Mouse (Mus musculus) right cerebral cortex, adult 2 months (tissue): ENCODE results near the gene Cc2d2a.

ENCODE experiments used
- DNase-seq, 2 experiments: peaks; one replicate each; pipeline ENCODE4 v3.0.0; 2021 to 2022; ENCODE audit warnings: low spot score in 2 of 2

Gene Cc2d2a

DNA sequence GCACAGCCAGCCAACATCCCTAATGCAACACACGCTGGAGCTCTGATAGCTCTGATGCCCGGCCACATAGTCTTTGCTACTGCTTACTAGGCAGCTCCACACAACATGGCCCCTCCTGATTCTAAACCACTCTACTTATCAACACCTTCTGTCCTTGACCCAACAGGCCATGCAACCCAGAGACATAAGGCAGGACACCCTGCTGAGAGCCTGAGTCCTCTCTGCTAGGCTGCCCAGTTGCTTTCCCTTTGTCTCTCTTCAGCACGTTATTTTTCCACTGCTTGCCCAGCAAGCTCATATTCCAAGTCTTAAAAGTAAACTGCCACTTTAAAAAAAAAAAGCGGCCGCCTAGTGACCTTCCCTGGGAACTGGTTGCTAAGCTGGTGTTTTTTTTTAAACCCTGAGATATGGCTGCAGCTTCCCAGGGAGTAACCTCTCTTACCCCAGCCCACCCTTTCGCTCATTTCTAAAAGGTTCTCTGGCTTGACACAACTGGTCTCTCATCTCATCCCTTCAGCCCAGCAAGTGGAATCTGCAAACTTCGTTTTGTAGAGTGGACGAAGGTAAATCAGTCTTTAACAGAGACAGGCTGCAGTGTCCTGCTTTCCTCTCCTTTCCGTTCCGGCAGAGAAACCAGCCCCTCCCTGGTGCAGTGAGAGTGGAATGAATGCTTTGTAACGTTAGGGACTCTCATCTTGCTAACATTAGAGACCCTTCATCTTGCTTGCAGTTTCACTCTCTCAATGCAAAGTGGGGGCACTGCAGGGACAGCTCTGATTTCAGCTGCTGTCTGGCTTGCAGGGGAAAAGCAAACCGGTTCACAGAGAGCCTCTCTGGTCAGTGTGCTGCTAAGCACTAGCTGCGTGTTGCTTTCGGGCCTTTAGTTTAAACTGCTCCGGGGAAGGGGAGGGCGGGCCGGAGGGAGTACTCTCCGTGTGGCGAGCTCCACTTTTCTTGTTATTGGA lies at the start of gene Cc2d2a:
Gene Cc2d2a, plus strand, starts transcription at position 350 of the 965 bp plus-strand sequence.
- peak; percentile 49 to 50 for DNase-seq

DNA sequence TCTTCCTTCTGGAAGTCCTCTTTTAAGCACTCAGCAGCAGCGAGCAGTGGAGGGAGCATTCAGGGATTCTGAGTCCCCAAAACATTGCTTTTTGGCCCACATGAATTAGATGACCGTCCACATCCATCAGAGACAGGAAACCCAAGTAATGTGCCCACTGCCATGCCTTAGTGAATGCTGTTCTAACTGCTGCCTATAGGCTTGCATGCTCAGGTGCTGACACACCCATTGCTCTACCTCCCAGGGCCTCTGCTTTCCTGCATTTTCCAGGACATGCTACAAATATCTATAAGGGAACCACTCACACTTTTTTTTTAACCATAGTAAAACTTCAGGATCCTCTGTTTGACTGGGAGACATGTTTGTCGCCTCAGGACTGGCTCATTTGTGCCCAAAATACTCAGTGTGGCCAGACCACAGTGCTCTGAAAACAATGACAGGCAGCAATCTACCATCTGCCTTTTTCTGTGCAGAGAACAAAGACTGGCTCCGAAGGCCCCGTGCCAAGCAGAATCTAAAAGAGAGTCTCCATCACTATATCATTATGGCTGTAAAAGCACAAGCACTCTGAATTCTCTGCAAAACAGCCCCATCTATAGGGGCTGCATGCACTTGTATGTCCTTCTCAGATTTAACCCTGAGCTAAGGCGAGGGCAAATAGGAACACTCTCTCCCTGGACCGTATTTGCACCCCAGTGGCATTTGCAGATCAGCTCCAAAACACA lies 40.4 kb upstream of the Cc2d2a start:
- DNase-seq = peak in 1 of 2 experiments; percentile 10

DNA sequence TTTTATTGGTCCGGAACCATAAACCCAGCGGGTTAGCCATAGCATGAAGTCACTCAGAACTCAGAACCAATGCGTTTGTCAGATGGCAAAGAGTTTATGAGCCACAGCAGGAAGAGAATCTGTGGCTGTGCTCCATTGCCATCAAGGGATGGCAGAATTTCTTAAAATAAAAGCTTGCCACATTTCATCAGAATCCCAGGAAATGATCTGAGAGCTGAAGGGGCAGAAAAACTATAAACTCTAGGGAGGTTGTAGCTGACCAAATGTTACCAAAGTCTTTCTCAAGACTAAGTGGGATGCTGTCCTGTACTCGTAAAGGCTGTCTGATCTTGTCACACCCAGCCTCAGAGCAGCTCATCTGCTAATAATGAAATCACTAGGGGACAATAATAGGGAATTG lies 36.7 kb upstream of the Cc2d2a start:
- no peak for DNase-seq

DNA sequence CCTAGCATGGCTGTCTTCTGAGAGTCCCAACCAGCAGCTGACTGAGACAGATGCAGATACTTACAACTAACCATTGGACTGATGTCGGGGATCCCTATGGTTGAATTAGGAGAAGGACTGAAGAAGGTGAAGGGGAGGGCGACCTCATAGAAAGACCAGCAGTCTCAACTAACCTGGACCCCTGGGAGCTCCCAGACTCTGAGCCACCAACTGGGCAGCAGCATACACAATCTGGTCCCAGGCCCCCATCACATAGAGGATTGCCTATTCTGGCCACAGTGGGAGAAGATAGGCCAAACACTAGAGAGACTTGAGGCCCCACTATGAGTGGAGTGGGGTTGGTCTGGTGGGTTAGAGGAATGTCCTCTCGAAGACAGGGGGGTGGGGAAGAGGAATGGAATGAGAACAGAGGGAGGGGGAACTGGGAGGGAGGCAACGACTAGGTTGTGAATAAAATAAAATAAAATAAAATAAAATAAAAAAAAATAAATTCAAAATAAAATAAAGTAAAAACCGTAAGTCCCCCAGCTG lies 28.0 kb upstream of the Cc2d2a start:
- no peak for DNase-seq

DNA sequence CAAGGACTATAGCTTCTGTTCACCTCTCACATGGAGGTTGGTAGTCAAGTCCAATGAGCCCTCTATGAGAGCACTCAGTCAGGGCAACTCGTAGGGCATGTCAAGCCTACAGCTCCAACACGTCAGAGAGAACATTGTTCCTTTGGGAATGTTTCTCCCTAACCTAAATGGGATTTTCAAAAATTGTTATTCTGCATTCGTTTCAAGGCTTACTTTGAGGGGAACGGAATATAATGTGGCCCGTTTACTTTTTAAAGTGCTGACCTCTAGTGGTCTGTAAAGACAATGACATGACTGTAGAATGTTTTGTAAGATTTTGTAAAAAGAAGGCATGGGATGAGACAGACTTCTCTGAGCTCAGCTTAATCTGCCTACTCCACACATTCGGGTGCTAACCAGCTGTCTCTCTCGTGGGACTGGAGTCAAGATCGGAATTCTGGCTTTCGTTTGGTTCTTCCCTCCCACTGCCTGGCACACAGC lies 27.5 kb upstream of the Cc2d2a start:
- DNase-seq = peak; percentile 63 to 70

DNA sequence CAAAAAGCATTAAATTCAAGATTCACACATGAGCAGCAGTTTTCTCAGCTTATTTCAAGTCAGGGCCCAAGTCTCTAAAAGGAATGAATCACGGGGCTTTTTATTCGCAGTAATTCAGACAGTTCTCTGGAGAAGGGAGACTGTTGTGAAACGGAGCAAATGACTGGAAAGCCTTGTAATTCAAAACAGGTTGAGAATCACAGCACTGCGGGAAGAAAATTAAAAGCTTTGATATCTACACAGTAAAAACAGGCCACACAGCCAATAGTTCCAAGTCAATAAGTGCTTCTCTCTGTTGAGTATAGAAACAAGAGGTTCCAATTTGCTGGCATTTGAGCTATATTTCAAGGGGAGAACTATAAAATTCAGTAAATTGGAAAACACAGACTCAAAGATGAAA lies 17.1 kb upstream of the Cc2d2a start:
- no peak for DNase-seq

DNA sequence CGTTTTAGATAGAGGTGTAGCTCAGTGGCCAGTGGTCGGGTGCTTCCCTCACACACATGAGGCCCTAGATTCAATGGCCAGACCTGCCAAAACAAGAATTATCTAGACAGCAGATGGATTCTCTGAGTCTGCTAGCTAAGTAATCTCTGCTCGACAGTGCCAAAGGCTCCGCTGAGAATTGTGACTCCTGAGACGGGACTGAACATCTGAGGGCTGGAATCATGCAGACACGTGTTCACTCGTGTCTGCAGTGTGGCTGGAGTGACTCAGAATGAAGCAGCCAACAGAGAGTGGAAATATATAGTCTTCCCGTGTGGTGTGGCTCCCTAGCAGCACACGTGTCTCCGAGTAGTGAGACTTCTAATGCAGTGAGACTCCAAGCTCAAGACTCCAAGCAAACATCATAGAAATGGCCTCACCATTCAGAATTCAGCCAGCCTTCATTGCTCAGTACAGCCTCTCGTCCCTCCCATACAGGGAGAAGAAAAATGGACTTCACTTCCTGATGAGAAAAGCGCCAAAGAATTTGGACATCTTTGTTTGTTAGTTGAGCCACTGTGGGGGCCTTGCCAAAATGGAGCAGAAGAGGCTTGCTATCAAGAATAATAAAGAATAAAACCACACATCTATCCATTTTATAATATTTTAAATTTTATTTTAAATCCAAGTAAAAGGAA lies 14.9 kb upstream of the Cc2d2a start:
- no peak for DNase-seq

DNA sequence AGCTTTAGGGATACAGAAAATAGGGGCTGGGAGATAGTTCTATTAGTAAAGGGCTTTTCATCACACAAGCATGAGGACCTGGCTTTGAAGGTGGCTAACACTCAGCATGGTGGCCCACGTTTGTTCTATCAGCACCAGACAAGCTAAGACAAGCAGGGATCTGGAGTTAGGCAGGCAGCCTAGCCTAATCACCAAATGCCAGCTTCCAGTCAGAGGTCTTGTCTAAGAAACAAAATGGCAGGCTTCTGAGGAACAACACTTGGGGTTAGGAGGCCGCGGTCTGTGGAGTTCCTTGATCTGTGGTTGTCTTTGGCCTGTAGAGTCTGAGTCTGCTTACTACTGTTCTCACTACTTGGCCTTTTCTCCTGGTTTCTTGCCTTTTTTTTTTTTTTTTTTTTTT lies 648 bp upstream of the Cc2d2a start:
- no peak for DNase-seq

DNA sequence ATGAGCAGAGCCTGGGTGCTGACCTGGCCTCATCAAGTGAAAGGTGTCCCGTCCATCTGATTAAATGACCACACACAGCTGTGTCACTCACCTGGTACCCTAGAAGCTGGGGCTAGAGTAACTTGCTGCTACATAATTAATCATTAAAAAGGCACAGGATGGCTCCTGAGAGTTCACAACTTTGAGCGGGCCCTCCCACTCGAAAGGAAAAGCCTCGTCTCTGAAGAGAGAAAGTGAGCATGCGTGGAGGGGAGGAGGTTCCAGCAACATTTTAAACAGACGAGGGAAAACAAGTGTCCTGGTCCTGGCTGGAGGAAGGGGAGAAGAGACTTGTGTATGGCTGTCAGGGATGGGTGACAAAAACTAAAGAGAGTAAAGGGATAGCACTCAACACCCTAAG lies 1.4 kb downstream of the Cc2d2a start:
- DNase-seq = no peak

DNA sequence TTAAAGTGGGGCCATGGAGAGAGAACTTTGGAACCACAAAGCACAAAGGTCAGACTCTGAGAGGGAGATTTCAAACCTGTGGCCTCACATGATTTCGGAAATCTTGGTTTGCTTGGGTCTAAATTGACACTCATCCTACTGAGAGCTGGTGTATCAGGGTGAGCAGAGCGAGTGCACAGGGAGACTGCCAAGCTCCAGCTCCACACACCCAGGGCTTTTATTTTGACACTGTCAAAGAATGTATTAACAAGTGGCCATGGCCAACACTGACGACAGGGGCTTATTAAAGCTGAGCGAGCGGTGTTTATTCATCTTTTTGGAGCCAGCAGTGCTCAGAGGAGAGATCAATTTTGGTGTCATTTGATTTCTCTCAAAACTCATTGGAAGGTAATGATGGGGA lies 3.0 kb downstream of the Cc2d2a start:
- DNase-seq = no peak

DNA sequence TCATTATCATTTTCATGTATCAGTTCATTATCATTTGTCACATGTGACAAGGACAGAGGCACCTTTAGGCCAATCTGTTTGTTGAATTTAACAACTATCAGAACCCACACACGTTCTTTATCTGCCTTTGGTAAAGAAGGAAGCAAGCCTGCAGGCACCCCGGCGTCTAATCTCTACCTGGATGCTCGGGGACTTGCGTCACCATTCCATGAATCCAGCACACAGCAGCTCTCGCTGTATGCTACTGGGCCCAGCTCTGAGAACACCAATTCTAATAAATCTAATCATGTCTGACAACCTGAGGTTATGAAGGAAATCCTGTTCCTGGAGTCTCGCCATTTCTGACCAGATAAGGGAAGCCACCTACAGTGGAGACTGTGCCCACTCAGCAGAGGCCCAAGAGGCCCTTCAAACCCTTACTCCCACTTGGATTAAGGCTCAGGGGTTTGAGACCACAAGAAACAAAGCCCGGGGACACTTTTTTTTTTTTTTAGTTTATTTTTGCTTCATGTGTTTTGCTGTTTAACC lies 7.0 kb downstream of the Cc2d2a start:
- no peak for DNase-seq

DNA sequence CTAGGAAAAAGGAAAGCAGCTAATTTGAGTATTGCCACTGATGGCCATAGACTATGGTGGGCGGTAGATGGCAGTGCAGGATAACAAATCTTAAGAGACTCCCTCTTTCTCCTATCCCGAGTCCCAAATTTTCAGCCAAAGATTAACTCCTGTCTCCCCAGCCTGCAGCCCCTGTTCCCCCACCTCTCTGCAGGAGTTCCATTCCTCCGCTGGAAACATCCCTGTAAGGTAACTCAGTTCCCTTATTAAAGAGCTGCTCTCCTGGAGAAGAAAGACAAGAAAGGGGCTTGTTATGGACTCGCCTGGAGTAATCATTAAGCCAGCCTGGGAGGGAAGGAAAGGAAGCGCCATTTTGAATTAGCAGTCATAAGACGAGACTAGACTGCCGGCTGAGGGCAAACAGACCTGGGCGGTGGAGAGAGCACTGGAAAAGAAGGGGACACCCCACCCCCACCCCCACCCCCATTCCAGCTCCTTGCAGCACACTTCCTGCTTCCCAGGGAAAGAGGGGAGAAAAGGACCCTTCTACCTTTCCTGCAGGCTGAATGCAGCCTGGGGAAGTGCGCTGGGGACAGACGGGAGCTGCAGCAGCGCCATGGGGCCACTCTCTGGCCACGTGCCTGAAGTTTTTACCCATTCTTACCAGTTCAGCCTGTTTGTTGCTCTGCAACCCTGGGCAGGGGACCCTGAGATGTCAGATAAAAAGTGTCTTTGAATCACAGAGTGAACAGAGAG lies 10.2 kb downstream of the Cc2d2a start:
- DNase-seq = peak; percentile 82 to 84

DNA sequence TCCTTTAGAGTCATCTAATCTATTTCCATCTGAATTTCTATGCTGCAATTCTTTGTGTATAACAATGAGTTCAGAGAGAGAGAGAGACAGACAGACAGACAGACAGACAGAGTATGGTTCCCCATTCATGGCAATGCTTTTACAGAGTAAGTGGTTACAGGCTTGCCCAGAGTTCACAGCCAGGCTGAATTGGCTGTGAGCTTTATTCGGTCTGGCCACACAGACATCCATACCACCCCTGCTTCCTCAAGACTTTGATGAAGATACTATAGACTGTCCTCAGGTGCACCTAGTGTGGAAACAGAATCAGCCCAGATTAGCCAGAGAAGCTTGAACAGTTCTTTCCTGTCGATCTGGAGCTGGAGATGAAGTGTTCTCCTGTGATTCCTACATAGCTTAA lies 10.9 kb downstream of the Cc2d2a start:
- no peak for DNase-seq

DNA sequence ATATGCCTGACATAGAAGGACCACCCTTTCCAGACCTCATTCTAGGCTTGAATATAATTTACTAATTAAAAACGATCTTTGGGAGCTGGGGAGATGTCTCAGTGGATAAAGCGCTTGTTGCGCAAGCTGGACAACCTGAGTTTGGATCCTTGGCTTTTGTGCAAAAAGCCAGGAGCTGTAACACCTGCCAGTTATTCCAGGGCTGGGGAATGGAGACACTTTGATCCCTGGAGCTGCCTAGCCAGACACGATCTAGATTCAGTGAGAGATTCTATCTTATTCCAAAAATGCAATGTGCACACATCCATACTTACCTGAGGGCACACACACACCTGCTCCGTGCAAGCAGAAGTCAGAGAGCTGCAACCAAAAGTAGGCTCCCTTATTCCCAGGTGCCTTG lies 23.3 kb downstream of the Cc2d2a start:
- no peak for DNase-seq

DNA sequence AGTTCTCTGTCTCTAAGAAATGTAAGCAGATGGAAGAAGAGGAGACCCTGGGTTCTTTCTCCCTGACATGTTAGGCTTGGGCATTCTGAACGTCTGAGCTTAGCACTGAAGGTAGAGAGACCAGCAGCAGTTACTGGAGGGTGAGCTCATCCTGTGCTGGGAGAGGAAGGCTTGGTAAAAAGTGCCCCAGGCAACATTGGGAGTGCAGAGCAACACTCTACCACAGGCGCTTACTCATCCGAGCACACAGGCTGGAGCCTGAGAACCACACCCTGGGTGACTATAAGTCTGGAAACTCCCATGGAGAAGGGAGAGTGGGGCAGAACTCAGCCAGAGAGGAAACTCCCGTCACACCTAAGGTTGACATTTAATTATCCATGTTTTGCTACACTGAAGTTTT lies 30.3 kb downstream of the Cc2d2a start:
- DNase-seq = no peak

DNA sequence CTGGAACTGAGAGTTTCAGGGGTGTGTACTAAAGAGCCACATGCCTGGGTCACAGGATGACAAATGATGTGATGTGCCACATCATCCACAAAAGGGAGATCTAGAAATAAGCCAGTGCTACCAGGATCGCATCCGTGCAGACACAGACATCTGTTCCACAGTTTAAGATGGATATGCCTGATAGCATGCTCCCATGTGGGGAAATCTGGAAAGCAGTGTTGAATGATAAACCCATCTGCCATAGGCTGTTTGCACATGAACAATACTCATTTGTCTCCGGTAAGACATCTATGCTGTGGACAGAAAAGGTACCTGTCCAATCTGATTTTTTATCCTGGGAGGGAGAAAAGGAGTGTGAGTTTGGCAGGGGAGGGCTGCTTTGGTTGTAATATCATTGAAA lies 35.0 kb downstream of the Cc2d2a start:
- no peak for DNase-seq

DNA sequence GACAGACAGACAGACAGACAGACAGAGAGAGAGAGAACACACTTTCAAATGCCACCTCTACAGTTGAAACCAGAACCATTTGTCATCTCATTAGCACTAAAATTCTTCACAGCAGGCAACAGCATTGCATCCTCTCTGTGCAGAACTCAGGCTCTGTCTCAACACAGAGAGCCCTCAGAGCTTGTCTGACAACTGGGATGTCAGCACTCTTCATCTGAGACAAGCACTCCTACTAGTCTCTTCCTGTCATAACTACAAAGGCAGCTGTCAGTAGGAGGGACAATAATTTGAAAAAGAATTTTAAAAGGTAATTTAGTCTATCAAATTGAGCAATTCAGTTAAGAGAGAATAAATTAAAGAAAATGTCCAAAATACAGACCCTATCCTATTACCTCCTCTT lies 37.1 kb downstream of the Cc2d2a start:
- DNase-seq = no peak

DNA sequence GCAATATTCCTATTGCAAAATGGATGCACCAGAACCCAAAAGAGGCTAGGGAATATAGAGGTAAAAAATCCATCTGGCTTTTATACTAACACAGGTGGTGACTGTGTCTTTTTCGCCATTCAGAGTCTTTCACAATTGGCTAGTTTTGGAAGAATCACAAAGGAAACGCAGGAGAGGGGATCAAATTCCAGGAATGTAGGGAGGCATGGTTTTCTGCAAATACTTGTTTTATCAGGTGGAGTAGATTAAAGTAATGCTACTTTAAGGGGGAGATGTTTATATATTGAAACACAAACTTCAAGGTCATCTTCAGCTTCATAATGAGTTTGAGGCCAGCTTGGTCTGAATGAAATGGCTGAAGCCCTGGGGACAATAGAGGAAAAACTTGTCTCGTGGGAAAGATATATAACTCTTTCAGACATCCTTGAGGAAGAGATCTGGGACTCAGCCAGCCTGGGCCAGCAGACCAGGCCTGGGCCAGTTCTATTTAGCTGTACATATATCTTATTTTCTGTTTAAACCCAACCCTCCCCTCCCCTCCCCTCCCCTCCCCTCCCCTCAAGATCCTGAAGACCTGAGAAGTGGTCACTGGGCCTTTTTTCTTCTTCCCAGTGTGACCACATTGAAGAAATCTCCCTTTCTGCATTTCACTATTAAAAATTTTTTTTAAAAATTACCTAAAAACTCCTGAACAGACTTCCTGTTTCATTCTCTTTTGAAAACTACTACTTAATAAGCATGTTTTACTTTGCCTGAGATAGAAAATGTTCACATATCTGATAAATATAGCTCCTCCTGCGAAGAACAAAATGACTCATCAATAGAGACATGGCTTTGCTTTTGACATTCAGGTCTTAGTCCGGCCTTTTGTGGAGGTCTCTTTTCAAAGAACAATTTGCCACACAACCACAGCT lies 59.6 kb downstream of the Cc2d2a start:
- no peak for DNase-seq

DNA sequence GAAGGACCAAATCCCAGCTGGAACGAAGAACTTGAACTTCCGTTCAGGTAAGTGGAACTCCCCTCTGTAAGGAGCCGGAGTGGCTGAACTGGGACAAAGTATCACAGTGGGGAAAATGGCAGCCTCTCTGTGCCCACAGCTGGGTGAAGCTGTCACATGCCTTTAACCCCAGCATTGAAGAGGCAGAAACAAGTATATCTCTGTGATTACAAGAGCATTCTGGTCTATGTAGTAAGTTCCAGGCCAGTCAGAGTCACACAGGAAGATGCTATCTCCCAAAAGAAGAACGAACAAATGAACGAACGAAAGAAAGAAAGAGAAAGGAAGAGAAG lies 60.3 kb downstream of the Cc2d2a start:
- DNase-seq = no peak

DNA sequence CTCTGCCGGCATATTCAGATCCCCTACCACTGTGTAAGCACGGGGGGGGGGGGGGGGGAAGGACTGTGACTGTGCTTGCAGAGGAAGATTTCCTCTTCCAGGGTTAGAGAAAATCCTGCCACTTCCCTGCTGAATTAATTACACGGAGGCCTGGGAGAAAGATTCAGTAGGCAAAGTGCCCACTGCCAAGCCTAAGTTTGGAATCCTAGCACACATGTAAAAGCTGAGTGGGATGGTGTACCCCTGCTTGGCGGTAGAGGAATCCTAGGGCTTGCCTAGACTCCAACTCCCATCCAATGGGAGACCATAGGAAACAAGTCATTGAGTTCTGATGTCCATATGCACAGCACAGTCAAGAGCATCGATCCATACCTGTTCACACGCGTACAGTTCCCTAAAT lies 61.7 kb downstream of the Cc2d2a start:
- DNase-seq = no peak
